Mouse (Mus musculus): ENCODE measurements around the gene Bag6.
A peak's percentile ranks its signal among the peaks of the same experiment; 100 is the strongest.

Gene Bag6

DNA sequence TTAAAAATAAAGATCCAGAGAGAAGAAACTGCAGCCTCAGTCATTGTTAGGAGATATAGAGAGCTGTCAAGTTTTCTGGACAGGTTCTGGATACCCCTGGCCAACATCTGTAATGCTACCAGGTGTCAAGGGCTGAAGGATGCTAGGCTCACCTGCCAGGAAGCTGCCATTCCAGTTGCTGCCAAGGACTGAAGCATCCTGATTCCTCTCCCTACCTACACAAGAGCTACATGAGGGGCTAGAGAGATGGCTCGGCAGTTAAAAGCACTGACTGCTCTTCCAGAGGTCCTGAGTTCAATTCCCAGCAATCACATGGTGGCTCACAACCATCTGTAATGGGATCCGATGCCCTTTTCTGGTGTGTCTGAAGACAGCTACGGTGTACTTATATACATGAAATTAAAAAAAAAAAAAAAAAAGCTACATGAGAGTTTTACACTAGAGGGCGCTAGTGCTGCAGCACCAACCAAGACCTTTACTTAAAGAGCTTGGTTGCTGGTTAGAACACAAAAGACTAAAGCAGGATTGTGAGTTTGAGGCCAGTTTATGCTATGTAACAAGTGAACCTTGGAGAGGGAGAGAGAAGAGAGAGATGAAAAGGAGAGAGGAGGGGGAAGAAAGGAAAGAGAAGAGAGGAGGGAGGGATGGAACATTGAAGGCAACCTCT, 33.7 kb downstream of the Bag6 start:
- peak in 1 of 2 experiments; percentile 19 for DNase-seq

DNA sequence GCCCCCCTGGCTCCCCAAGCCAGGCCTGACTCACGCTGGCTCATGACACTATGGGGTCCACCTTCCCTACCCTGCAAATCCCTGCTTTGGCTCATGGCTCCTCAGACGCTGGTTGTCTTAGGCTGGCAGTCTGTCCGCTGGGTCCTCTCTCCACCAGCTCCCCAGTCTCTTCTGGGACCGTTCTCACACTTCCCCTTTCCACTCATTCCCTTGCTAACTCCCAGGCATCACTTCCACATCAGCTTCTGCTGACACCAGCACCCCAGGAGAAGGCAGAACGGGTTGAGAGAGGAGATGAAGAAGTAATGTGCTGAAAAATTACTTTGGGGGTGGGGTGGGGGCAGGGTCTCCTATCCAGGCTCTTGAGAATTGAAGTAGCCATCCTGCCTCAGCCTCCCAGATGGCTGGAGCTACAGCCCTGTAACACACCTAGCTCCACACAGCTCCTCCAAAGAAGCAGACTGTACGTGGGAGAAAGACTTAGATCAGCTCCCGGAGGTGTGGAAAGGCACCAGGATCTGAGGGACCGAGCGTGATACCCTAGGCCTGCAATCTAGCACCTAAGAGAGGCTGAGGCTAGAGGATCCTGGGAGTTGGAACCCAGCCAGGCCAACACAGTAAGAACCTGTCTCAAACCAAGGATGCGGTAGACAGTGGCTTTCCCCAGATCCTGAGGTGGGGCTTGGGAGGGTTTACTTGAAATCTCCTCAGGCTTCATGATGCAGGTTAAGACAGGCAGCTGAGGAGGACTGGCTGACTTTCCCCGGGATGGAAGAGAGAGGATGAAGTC, 37.7 kb downstream of the Bag6 start:
- DNase-seq: peak in 1 of 2 experiments; percentile 21

GRCm38 (mm10) chr17:35173329-35173728, 38.4 kb downstream of the Bag6 start:
- DNase-seq: peak in 1 of 2 experiments; percentile 21

GRCm38 (mm10) chr17:35174201-35174977, 39.4 kb downstream of the Bag6 start:
- peak in 1 of 2 experiments; percentile 20 for DNase-seq

- no peak for DNase-seq
Observed at GRCm38 (mm10) chr17:35175382-35175781, 40.4 kb downstream of the Bag6 start.

DNA sequence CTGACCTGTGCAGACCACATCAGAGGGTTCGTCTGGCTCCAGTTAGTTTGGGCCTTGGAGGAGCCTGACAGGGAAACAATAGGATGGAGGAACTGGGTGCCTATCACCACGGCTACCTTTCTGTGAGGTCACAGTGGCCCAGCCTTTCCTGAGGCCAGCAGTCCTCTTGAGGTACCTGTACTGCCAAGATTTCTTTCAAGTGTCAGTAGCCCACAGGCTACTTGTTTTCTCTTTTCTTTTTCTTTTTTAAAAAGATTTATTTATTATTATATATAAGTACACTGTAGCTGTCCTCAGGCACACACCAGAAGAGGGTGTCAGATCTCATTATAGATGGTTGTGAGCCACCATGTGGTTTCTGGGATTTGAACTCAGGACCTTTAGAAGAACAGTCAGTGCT, 41.0 kb downstream of the Bag6 start, which contains the start of gene Aif1:
TSS of gene Aif1 (minus strand) at position 101 of the 400 bp plus-strand sequence.
- no peak for DNase-seq

DNA sequence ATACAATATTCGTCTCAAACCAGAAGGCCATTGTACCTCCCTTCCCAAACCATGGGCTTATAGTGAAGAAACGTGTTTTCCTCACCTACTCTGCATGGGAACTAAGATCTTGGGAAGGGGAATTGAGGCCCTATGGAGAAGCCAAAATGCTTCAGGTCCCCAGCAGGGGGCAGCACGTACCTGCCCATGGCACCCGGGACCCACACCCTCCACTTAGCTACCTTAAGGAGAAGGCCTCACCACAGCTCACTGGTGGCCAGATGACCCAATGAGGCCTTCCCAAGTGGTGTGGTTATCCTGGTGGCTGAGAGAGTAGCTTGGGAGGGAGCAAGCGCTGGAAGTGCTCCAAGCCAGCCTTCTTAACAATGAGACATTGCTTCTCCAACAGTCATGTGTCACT, 43.5 kb downstream of the Bag6 start:
- DNase-seq: peak; percentile 80 to 85

GRCm38 (mm10) chr17:35180093-35180492, 45.1 kb downstream of the Bag6 start:
- DNase-seq: no peak

GRCm38 (mm10) chr17:35185639-35186611, 50.9 kb downstream of the Bag6 start:
- DNase-seq: peak; percentile 81 to 83

DNA sequence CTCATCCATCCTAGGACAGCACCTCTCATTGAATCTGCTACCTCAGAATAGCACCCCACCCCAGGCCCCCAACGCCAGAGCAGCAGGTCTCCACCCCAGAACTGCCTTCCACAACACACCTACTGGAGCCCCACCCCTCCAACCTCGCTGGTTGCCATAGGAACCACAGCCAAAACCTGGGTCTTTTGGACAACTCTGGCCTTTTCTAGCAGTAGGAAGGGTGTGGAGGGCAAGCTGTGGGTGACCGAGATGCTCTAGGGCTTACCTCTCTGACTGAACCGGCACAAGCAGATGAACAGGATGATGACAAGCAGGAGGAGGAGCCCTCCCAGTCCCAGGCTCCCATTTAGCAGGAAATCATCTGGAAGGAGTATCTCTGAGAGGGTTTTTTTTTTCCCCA, 51.7 kb downstream of the Bag6 start:
- peak; percentile 69 to 74 for DNase-seq

- DNase-seq: no peak
Observed at GRCm38 (mm10) chr17:35187345-35187744, 52.4 kb downstream of the Bag6 start.

DNA sequence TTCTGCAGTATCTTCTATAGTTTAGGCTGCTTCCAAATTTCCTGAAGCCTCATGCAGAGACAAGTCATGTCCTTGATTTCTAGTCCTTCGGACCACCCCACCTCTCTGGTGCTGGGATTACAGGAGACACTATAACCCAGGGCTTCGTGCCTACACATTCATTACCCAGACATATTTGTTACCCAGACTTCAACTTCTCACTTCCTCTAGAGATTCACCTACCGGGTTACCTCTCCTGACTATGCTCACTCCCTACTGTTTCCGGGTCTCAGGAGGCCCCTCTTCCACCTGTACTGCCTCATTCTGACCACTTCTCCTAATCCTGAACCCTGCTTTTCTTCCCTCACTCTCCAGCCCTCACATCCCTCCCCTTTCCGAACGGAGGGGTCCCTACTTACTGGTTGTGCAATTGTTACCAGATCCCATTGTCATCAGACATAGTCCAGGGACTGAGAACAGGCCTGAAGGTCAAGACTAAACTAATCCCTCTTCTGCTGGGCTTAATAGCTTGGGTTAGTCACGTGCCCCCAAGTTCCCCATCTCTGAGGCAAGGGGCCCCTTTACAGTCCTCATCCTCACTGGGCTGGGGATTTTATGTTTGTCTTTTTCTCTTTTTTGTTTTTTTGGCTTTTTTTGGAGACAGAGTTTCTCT, 53.1 kb downstream of the Bag6 start, which contains the start of gene Lst1:
TSS of gene Lst1 (minus strand) at position 481 of the 652 bp plus-strand sequence.
- DNase-seq: no peak

- DNase-seq: no peak
Observed at GRCm38 (mm10) chr17:35189186-35189585, 54.2 kb downstream of the Bag6 start.

- DNase-seq: no peak
Observed at GRCm38 (mm10) chr17:35190096-35190495, 55.1 kb downstream of the Bag6 start.

- DNase-seq: no peak
Observed at GRCm38 (mm10) chr17:35191723-35192122, 56.7 kb downstream of the Bag6 start.

DNA sequence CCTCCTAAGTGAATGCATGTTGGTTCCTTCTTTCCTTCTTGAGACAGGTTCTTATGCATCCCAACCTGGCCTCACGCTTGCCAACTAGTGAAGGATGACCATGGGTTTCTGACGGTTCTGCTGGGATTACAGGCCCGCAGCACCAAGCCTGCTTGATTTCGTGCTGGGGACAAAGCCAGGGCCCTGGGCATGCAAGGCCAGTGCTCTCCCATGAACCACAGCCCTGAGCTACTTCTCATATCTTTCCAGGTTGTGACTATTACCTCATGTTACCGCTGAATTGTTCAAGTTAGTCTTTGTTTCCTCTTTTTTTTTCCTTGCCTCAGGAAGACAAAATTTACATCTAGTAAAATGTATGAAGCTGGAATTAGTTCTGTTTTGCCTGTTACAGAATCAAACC, 57.9 kb downstream of the Bag6 start:
- no peak for DNase-seq

GRCm38 (mm10) chr17:35193881-35194843, 59.2 kb downstream of the Bag6 start, which contains the start of gene Ltb:
Gene Ltb, plus strand, starts transcription at chr17:35194439.
- peak; percentile 63 to 64 for DNase-seq

GRCm38 (mm10) chr17:35194844-35195630, 60.1 kb downstream of the Bag6 start:
- no peak for DNase-seq

GRCm38 (mm10) chr17:35195631-35196320, 60.8 kb downstream of the Bag6 start:
- DNase-seq: peak; percentile 88 to 90
